Mouse (Mus musculus): ENCODE results near the gene Apold1.

Apold1 gene

GRCm38 (mm10) chr6:134976628-134977027 is 4.9 kb upstream of the Apold1 start:
- no peak for DNase-seq (ENCODE audit: low spot score)

- DNase-seq (ENCODE audit: low spot score) = peak; percentile 83
Observed at GRCm38 (mm10) chr6:134983529-134984370, 2.2 kb downstream of the Apold1 start.

GRCm38 (mm10) chr6:134984748-134985147 is 3.2 kb downstream of the Apold1 start:
- no peak for DNase-seq (ENCODE audit: low spot score)

GRCm38 (mm10) chr6:134988377-134988776 is 6.9 kb downstream of the Apold1 start:
- DNase-seq (ENCODE audit: low spot score) = no peak

GRCm38 (mm10) chr6:134990674-134991073 is 9.2 kb downstream of the Apold1 start:
- DNase-seq (ENCODE audit: low spot score) = no peak

GRCm38 (mm10) chr6:134994031-134994651 is 12.6 kb downstream of the Apold1 start:
- no peak for DNase-seq (ENCODE audit: low spot score)

GRCm38 (mm10) chr6:134994985-134995384 is 13.5 kb downstream of the Apold1 start:
- DNase-seq (ENCODE audit: low spot score) = no peak

GRCm38 (mm10) chr6:134996918-134997317 is 15.4 kb downstream of the Apold1 start:
- no peak for DNase-seq (ENCODE audit: low spot score)

- no peak for DNase-seq (ENCODE audit: low spot score)
Observed at GRCm38 (mm10) chr6:134998076-134998475, 16.6 kb downstream of the Apold1 start.

- no peak for DNase-seq (ENCODE audit: low spot score)
Observed at GRCm38 (mm10) chr6:134998781-134999180, 17.3 kb downstream of the Apold1 start.

GRCm38 (mm10) chr6:135000272-135000671 is 18.8 kb downstream of the Apold1 start:
- no peak for DNase-seq (ENCODE audit: low spot score)

GRCm38 (mm10) chr6:135001991-135002390 is 20.5 kb downstream of the Apold1 start:
- DNase-seq (ENCODE audit: low spot score) = no peak

- DNase-seq (ENCODE audit: low spot score) = no peak
Observed at GRCm38 (mm10) chr6:135006372-135006771, 24.9 kb downstream of the Apold1 start.

GRCm38 (mm10) chr6:135011048-135011733 is 29.7 kb downstream of the Apold1 start, which contains the start of gene Ddx47:
Gene Ddx47 (plus strand): TSS chr6:135011612.
- peak; percentile 89 for DNase-seq (ENCODE audit: low spot score)

- no peak for DNase-seq (ENCODE audit: low spot score)
Observed at GRCm38 (mm10) chr6:135011734-135012116, 30.2 kb downstream of the Apold1 start.

GRCm38 (mm10) chr6:135017211-135017610 is 35.7 kb downstream of the Apold1 start:
- no peak for DNase-seq (ENCODE audit: low spot score)

GRCm38 (mm10) chr6:135019564-135019963 is 38.0 kb downstream of the Apold1 start:
- no peak for DNase-seq (ENCODE audit: low spot score)

- DNase-seq (ENCODE audit: low spot score) = no peak
Observed at GRCm38 (mm10) chr6:135021633-135022032, 40.1 kb downstream of the Apold1 start.

GRCm38 (mm10) chr6:135023379-135023778 is 41.9 kb downstream of the Apold1 start:
- DNase-seq (ENCODE audit: low spot score) = no peak

GRCm38 (mm10) chr6:135024781-135025420 is 43.4 kb downstream of the Apold1 start:
- no peak for DNase-seq (ENCODE audit: low spot score)

- no peak for DNase-seq (ENCODE audit: low spot score)
Observed at GRCm38 (mm10) chr6:135026232-135026631, 44.7 kb downstream of the Apold1 start.

- no peak for DNase-seq (ENCODE audit: low spot score)
Observed at GRCm38 (mm10) chr6:135026755-135027154, 45.2 kb downstream of the Apold1 start.
